In the genomic region with DNA sequence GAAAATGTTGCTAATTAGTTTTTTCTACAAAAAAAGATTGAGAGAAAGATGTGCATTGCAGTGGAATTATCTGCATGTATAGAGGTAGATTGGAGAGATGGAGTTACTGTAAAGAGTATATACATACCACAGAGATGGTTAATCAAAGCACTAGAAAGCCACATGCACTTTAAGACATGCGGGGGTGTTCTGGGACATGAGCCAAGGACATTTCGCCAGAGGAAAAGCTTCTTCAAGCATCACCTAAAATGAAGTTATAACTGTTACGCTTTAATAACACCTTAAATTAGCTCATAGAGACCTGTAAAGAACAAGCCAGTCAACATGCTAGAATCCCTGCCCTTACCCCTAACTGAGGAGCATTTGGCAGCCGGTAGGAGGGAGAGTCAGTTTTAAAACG, we compare ENCODE assay signal across 22 mouse cellular contexts. TPM values are rescaled to one million over a fixed set of nuclear protein-coding genes. Genes with fewer than 3 reads are reported as not detected.
"Had no signal": no experiment of that assay in that cellular context is flagged by ENCODE, and none has a peak within 500 bp of the region (broad histone marks: within the 10 kb centered on the region; RNA-seq: fewer than 3 reads in every experiment).

No protein-coding gene starts in this region.

- H3K9me3 ChIP-seq: lung, embryonic 15.5 days; midbrain, embryonic 10.5 days; midbrain, embryonic 12.5 days; neural tube, embryonic 13.5 days; neural tube, embryonic 15.5 days had no signal

- H3K4me1 ChIP-seq: midbrain, embryonic 12.5 days had no signal

- H3K27ac ChIP-seq: lung, embryonic 15.5 days; midbrain, embryonic 10.5 days; midbrain, embryonic 12.5 days; neural tube, embryonic 13.5 days; neural tube, embryonic 15.5 days had no signal

- H3K4me2 ChIP-seq: lung, embryonic 15.5 days; midbrain, embryonic 12.5 days; neural tube, embryonic 13.5 days; neural tube, embryonic 15.5 days had no signal

- DNase-seq: liver, postnatal 0 days; lung, postnatal 14 days; lung, postnatal 36 days; midbrain, embryonic 14.5 days; retina, postnatal 1 day; right cerebral cortex, adult 18-20 months; right cerebral cortex, postnatal 25 days; right cerebral cortex, postnatal 4 days; spleen, adult 18-20 months; thymus, adult 18-20 months; thymus, postnatal 14 days; thymus, postnatal 36 days had no signal

- H3K27me3 ChIP-seq: lung, embryonic 15.5 days; midbrain, embryonic 12.5 days; neural tube, embryonic 13.5 days; neural tube, embryonic 15.5 days had no signal

- H3K9ac ChIP-seq: liver, postnatal 0 days; lung, embryonic 15.5 days; midbrain, embryonic 12.5 days; neural tube, embryonic 13.5 days; neural tube, embryonic 15.5 days had no signal

- ATAC-seq: liver, postnatal 0 days; lung, postnatal 0 days; midbrain, embryonic 16.5 days had no signal

- H3K4me3 ChIP-seq: lung, embryonic 15.5 days; midbrain, embryonic 10.5 days; midbrain, embryonic 12.5 days; myocyte; neural tube, embryonic 13.5 days; neural tube, embryonic 15.5 days had no signal

RNA-seq across cellular contexts. Expression of a gene that starts 18.9 kb away (rescaled TPM):
- total RNA-seq: megakaryocyte-erythroid progenitor cell, adult 5-6 weeks had no signal
- polyA plus RNA-seq: liver, postnatal 0 days; small intestine, adult 2 months had no signal
